Mouse (Mus musculus) heart, adult 2 months (tissue): ENCODE measurements at regions not wholly inside any gene's neighbourhood (a gene's known extent, or its start where the extent isn't known, plus 50 kb on each side); places are given as distances from the start of the nearest gene placed in this dataset.

Experiments used
- DNase-seq, 2 experiments: peaks; one replicate each; pipeline ENCODE4 v3.0.0; 2021
- H3K27ac ChIP-seq: fragments of 200-600 bp; 2 replicates; pipeline ENCODE4 v1.8.1; 2022
- H3K27me3 ChIP-seq: fragments of 200-500 bp; 2 replicates; pipeline ENCODE4 v1.6.1; 2012; ENCODE audit warnings: mild to moderate bottlenecking, low read length, inconsistent platforms, mixed read lengths; ENCODE audit not compliant: control insufficient read depth, insufficient read depth
- H3K36me3 ChIP-seq: fragments of 200-500 bp; 2 replicates; pipeline ENCODE4 v1.6.1; 2012; ENCODE audit warnings: low read length, inconsistent platforms; ENCODE audit not compliant: control insufficient read depth, insufficient read depth
- H3K4me1 ChIP-seq: fragments of 200-500 bp; 2 replicates; pipeline ENCODE4 v1.6.1; 2011; ENCODE audit warnings: low read length; ENCODE audit not compliant: control insufficient read depth, insufficient read depth
- H3K4me3 ChIP-seq: fragments of 200-600 bp; 2 replicates; pipeline ENCODE4 v1.8.1; 2022
- H3K79me2 ChIP-seq: fragments of 200-500 bp; replicated peaks from 2 replicates; pipeline ENCODE4 v1.6.1; 2012; ENCODE audit warnings: mild to moderate bottlenecking, inconsistent platforms, low read length, moderate library complexity, mixed read lengths; ENCODE audit not compliant: control insufficient read depth, insufficient read depth
- H3K9ac ChIP-seq: fragments of 200-500 bp; 2 replicates; pipeline ENCODE4 v1.6.1; 2012; ENCODE audit warnings: low read depth, mild to moderate bottlenecking, control low read depth, inconsistent platforms, low read length, mixed read lengths
- CTCF ChIP-seq: fragments of 200-600 bp; IDR thresholded peaks from 2 replicates; pipeline ENCODE4 v1.8.1; 2022; ENCODE audit warnings: antibody characterized with exemption, mild to moderate bottlenecking, moderate library complexity
- EP300 ChIP-seq: fragments of 200-500 bp; IDR thresholded peaks from 2 replicates; pipeline ENCODE4 v1.6.1; 2011; ENCODE audit warnings: low read depth, low read length, control low read depth; ENCODE audit not compliant: insufficient read depth
- POLR2A ChIP-seq: fragments of 200-500 bp; IDR thresholded peaks from 2 replicates; pipeline ENCODE4 v1.6.1; 2011; ENCODE audit warnings: mild to moderate bottlenecking, low read depth, low read length, control low read depth; ENCODE audit not compliant: insufficient read depth
- WGBS: fragments of 180-500 bp; shearing (Covaris S2); methylation state at CpG from one replicate; pipeline ENCODE4 v1.1.7; 2018; 5-methylcytosine and 5-hydroxymethylcytosine counted together
- intact Hi-C: fragments of 180-260 bp; cut with DNase I; formaldehyde crosslinking; loops from one replicate; pipeline ENCODE4 v1.15.1; 2025

DNA sequence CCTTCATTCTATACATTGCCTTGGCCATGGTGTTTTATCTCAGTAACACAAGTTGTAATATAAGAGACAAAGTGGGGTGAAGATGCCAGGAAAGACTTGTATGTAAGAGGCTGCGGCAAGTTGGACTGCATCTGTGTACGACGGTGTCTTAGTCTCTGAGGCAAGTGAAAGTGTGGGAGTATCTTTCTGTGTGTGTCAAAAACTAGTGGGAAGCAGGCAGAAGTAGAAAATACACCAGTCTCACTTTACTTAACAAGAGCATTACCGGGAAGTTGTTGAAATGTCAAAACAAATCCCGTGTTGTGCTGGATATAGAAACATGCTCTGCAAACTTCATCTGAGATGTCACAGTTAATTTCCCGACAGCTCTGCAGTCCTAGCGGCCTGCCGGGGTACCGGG is 200.9 kb downstream of the Kcnrg start:
- 50% methylated on average over 9 of the region's 9 CpGs for WGBS
- TF ChIP-seq EP300 = no peak
- TF ChIP-seq CTCF = no peak
- TF ChIP-seq POLR2A = no peak

DNA sequence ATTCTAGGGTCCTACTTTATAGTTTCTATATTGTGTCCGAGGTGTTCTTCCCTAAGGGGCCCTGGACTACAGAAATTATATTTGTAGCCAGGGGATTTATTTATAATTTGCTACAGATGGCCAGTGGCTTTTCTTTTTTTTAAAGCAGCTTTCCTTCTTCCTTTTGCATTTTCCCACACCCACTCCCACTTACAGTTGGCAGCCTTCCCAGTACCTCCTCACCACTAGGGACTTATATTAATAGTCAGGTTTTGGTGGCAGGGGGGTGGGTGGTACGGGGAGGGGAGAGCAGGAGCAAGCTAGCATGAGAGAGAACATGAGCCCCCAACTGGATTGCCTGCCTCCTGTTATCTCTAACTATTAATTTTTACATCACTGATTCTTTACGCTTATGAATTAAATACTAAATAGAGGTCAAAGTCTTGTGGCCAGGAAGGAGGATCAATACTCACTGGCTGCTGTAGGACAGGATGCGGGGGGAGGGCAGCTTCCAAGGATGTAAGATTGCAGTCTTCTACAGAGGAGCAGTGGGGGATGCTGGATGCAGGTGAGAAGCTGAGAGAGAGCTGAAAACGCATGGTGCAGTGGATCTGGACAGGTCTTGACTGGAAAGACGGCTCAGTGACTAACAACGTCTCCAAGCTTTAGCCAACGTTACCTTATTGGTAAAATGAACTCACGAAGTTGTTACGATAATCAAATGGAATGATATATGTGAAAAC is 202.6 kb downstream of the Kcnrg start:
- no peaks in the 10 kb centered on the region for H3K79me2 ChIP-seq
- WGBS = 61% methylated on average over 10 of the region's 10 CpGs
- intact Hi-C loops = no loop called here
- no peak overlapping the region for H3K27ac ChIP-seq
- no peak overlapping the region for H3K4me3 ChIP-seq
- H3K9ac ChIP-seq = no peak overlapping the region
- H3K36me3 ChIP-seq = no peaks in the 10 kb centered on the region
- DNase-seq = no peak
- 0 out of 2 replicates have a peak, but pooled peaks cover 2% of the 10 kb centered on the region for H3K27me3 ChIP-seq
- TF ChIP-seq CTCF = no peak
- TF ChIP-seq POLR2A = no peak
- no peak for TF ChIP-seq EP300
- H3K4me1 ChIP-seq = no peaks in the 10 kb centered on the region

More for the DNA sequence above, 200.9 kb downstream of the Kcnrg start:
- Histone ChIP-seq H3K79me2 (no peaks in the 10 kb centered on the region), H3K36me3 (no peaks in the 10 kb centered on the region), H3K27ac (no peak overlapping the region), H3K27me3 (0 out of 2 replicates have a peak, but pooled peaks cover 2% of the 10 kb centered on the region), H3K9ac (no peak overlapping the region), H3K4me3 (no peak overlapping the region), H3K4me1 (no peaks in the 10 kb centered on the region)
- no peak for DNase-seq
- intact Hi-C loops = no loop called here

DNA sequence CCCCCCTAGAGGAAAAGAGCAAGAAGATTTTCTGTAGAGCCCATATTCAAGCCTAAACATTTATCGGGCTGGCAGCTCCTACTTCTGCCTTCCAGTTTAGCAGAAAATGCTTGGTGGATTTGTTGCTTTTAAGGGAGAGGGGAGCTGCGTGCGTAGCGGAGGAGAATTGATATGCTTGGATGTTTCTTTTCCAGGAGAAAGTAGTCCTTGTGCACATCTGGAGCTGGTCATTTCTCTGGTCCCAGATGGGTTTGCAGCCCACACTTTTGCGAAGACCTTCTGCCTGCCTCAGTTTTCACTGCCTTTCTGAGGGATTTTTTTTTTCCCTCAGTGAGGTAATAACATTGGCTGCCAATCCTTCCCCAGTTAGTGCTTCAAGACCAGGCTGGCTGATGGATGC is 203.6 kb downstream of the Kcnrg start:
- WGBS = 65% methylated on average over 5 of the region's 5 CpGs
- H3K27ac ChIP-seq = no peak overlapping the region

DNA sequence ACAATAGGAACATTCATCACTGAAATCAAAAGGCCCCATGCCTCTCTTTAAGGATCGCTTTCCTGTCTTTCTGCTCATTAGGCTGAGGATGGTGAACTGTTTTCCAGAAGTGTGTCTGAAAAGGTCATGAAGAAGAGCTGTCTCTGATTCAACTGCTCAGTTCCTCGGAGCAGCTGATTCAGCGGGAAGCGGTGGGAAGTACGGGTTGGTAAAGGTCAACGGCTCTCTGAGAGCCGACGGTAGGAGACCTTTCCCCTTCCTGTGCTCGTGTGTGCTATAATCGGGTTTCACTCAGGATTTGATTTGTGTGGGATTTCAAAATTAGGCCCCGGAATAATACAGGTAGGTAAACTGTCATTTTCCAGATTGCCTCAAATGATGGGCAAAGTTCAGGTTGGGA is 210.5 kb downstream of the Kcnrg start:
- Histone ChIP-seq H3K36me3 (no peaks in the 10 kb centered on the region), H3K9ac (no peak overlapping the region), H3K4me1 (no peaks in the 10 kb centered on the region), H3K79me2 (no peaks in the 10 kb centered on the region), H3K27me3 (no peaks in the 10 kb centered on the region), H3K27ac (no peak overlapping the region), H3K4me3 (no peak overlapping the region)
- no peak for DNase-seq
- TF ChIP-seq CTCF = no peak
- no peak for TF ChIP-seq POLR2A
- no peak for TF ChIP-seq EP300
- intact Hi-C loops = no loop called here
- 45% methylated on average over 11 of the region's 11 CpGs for WGBS

More for the DNA sequence above, 203.6 kb downstream of the Kcnrg start:
- intact Hi-C loops = no loop called here
- no peak for DNase-seq
- H3K4me1 ChIP-seq = no peaks in the 10 kb centered on the region
- 0 out of 2 replicates have a peak, but pooled peaks cover 2% of the 10 kb centered on the region for H3K27me3 ChIP-seq
- H3K4me3 ChIP-seq = no peak overlapping the region
- H3K36me3 ChIP-seq = no peaks in the 10 kb centered on the region
- H3K9ac ChIP-seq = no peak overlapping the region
- no peaks in the 10 kb centered on the region for H3K79me2 ChIP-seq
- TF ChIP-seq EP300 (no peak), POLR2A (no peak), CTCF (no peak)

DNA sequence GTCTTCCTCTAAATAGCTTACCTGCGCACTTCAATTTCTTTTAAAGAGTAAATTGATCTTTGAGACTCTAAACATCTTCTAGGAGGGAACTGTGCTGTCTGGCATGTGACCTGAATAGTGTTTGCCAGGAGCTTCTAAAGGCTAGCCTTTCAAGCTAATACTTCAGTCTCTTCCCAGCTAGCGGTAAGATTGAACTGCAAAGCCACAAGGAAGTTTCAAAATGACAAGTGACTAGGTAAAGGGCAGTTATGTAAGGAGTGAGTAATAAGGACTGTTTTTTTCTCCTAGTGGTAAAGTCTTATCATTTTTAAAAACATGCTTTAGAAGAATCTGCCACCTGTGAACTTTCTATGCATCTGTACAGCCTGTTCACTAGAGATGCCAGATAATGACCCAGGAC is 211.1 kb downstream of the Kcnrg start:
- Histone ChIP-seq H3K9ac (no peak overlapping the region), H3K27ac (no peak overlapping the region), H3K4me3 (no peak overlapping the region), H3K79me2 (no peaks in the 10 kb centered on the region), H3K36me3 (no peaks in the 10 kb centered on the region), H3K27me3 (no peaks in the 10 kb centered on the region), H3K4me1 (no peaks in the 10 kb centered on the region)
- TF ChIP-seq CTCF (no peak), EP300 (no peak), POLR2A (no peak)
- intact Hi-C loops = no loop called here
- WGBS = 87% methylated on average over 2 of the region's 2 CpGs
- no peak for DNase-seq

DNA sequence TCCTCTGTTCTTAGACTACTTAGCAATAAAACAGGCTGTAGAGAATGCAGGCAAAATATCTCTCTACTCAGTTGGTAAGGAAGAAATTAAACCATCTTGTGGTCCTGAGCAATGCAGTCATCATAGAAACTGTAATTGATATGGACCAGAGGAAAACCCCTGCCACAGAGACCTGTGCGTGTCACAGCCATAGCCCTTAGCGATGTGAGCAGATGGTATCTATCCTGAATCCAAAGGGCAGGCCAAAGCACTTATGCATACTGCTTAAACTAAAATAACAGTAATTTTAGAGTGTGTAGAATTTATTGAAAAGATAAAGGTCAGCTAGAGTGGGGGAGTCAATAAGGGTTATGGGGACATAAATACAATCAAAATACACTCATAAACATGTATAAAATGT is 212.0 kb downstream of the Kcnrg start:
- WGBS = 96% methylated on average over 2 of the region's 2 CpGs
- Histone ChIP-seq H3K9ac (no peak overlapping the region), H3K27me3 (no peaks in the 10 kb centered on the region), H3K27ac (no peak overlapping the region), H3K4me1 (no peaks in the 10 kb centered on the region), H3K79me2 (no peaks in the 10 kb centered on the region), H3K4me3 (no peak overlapping the region), H3K36me3 (no peaks in the 10 kb centered on the region)
- intact Hi-C loops = no loop called here
- DNase-seq = no peak
- TF ChIP-seq EP300 (no peak), POLR2A (no peak), CTCF (no peak)
